Mouse (Mus musculus): ENCODE results near the gene St6galnac5.

DNA sequence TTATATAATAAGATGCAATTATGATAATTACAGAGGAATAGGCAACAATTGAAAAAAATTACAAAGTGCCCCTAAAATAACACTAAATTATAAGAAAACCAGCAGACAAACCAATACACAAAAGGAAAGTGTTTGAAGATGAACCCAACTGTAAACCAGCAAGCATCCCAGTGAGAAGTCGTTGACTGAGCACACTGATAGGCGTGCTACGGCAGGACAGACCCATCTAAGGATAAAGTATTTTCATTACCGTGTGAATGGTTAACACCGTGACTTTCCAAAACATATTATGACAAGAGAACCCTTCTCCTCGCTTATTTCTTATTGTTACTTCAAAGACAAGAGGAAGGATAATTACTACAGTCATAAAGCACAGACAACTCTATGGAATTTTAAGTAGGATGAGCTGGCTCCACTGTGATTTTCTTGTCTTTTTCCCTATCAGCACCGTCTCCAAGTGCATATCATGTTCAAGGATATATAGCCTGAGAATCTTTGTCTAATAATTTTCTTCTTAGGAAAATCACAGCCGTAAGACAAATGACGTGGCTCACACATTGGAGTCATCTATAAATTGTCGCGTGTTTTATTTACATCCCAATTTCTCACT lies 34.9 kb downstream of the St6galnac5 start:
- TF ChIP-seq CHD2 (IDR thresholded peaks at IDR 0.05; ENCODE audit: low read length) (no peak), MAX (IDR thresholded peaks at IDR 0.05; ENCODE audit: low read length) (no peak), CTCF (conservative IDR thresholded peaks at IDR 0.05 in 1 of 2, IDR thresholded peaks at IDR 0.05 in 1 of 2; ENCODE audit: low read depth in 2 of 2, low read length in 2 of 2) (no peak), POLR2A (IDR thresholded peaks at IDR 0.05; ENCODE audit: low read depth, low read length) (no peak), CHD1 (IDR thresholded peaks at IDR 0.05; ENCODE audit: low read depth, low read length) (no peak), E2F4 (IDR thresholded peaks at IDR 0.05; ENCODE audit: insufficient replicate concordance, low read depth, low read length) (no peak), MAFK (IDR thresholded peaks at IDR 0.05; ENCODE audit: insufficient replicate concordance, low read length) (no peak), MEF2A (IDR thresholded peaks at IDR 0.05; ENCODE audit: borderline replicate concordance, low read depth, low read length) (no peak), ZNF384 (IDR thresholded peaks at IDR 0.05; ENCODE audit: low read depth, low read length) (no peak)

Measured in CH12.LX (cell line).